Mouse (Mus musculus): Measurements from ENCODE around the gene Lrguk. TPM values are rescaled to one million over a fixed set of nuclear protein-coding genes. Genes with fewer than 3 reads are reported as not detected.

The Lrguk gene
- total and polyA plus RNA-seq, 3 experiments, result 0.12 to 1.6 TPM; not detected in 1

DNA sequence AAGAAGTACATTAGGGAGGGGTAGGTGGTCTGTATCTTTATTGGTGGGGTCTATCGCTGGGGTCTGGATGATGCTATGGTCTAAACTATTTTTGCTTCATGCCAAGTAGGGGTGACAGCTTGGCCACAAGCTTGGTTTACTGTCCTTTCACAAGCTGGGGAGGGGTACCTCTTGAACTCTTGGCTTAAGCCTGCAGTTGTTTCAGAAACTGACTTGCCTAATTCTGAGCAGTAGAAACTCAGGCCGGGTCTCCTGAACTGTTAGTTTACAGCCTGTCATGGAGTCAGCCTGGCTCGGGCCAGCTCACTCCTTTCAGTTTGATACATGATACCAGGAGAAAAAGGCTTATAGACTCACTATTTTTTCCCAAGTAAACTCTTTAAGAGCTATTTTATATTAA is 109.1 kb downstream of the Lrguk start:
- no peaks in the 10 kb centered on the region for H3K4me1 ChIP-seq (ENCODE audit: control insufficient read depth in 1 of 2, insufficient read depth in 2 of 2, low read length in 2 of 2)
- DNase-seq (ENCODE audit: low read depth, low spot score), result no peak
- TF ChIP-seq RAD21 (IDR thresholded peaks at IDR 0.05; ENCODE audit: low read depth, low read length) (no peak), POLR2AphosphoS2 (IDR thresholded peaks at IDR 0.05; ENCODE audit: low read length) (no peak), ZMIZ1 (IDR thresholded peaks at IDR 0.05; ENCODE audit: low read depth, low read length) (no peak), RCOR1 (IDR thresholded peaks at IDR 0.05; ENCODE audit: low read depth, low read length) (no peak), GABPA (IDR thresholded peaks at IDR 0.05; ENCODE audit: low read depth, low read length) (no peak), USF2 (IDR thresholded peaks at IDR 0.05; ENCODE audit: borderline replicate concordance in 1 of 2, insufficient read depth in 1 of 2, low read depth in 1 of 2, low read length in 2 of 2) (no peak), MYB (IDR thresholded peaks at IDR 0.05; ENCODE audit: low read depth, low read length) (no peak), BHLHE40 (IDR thresholded peaks at IDR 0.05; ENCODE audit: borderline replicate concordance, low read depth, low read length) (no peak), CHD2 (IDR thresholded peaks at IDR 0.05; ENCODE audit: low read length) (no peak), MAZ (IDR thresholded peaks at IDR 0.05; ENCODE audit: low read depth, low read length) (no peak)

DNA sequence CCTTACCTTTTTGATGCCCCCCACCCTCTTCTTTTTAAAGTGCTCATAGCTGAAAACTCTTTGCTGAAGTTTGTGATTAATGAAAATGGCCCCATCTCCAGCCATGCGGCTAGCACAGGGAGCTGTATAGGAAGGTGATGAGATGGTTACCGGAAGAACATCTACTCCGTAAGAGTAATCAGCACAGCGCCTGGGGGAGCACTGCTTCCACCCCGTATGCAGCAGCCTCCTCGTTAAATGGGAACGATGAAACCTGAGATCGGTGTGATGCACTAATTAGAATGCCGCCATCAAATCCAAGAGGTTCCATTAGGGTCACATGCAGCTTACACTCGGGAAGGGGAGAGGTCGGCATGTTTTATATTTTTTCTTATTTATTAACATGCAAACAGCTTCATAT is 113.7 kb downstream of the Lrguk start:
- Histone ChIP-seq H3K9ac (ENCODE audit: control insufficient read depth, low read depth, low read length, poor library complexity, severe bottlenecking) (no peak overlapping the region), H3K36me3 (ENCODE audit: control insufficient read depth in 1 of 2, insufficient read depth in 2 of 2, low read length in 2 of 2) (no peaks in the 10 kb centered on the region), H3K4me1 (ENCODE audit: control insufficient read depth in 1 of 2, insufficient read depth in 2 of 2, low read length in 2 of 2) (no peaks in the 10 kb centered on the region), H3K27me3 (ENCODE audit: control insufficient read depth in 1 of 2, insufficient read depth in 2 of 2, low read length in 2 of 2) (no peaks in the 10 kb centered on the region; a peak in 2 of 4 replicates), H3K4me3 (ENCODE audit: control insufficient read depth in 1 of 2, insufficient read depth in 1 of 2, low read depth in 2 of 2, low read length in 2 of 2) (no peak overlapping the region), H3K9me3 (replicated peaks; ENCODE audit: insufficient read depth, low read length) (no peaks in the 10 kb centered on the region), H3K27ac (ENCODE audit: control insufficient read depth, low read depth, low read length) (no peak overlapping the region), H3K79me2 (ENCODE audit: control insufficient read depth, insufficient read depth, low read length, poor library complexity) (no peaks in the 10 kb centered on the region)
- no peak for DNase-seq (ENCODE audit: low read depth, low spot score)
- TF ChIP-seq USF2 (IDR thresholded peaks at IDR 0.05; ENCODE audit: borderline replicate concordance in 1 of 2, insufficient read depth in 1 of 2, low read depth in 1 of 2, low read length in 2 of 2) (no peak), GATA1 (IDR thresholded peaks at IDR 0.05; ENCODE audit: low read depth, low read length) (no peak), E2F4 (IDR thresholded peaks at IDR 0.05; ENCODE audit: borderline replicate concordance, low read depth, low read length) (no peak), RAD21 (IDR thresholded peaks at IDR 0.05; ENCODE audit: low read depth, low read length) (no peak), ELF1 (IDR thresholded peaks at IDR 0.05; ENCODE audit: low read depth, low read length) (no peak), MAZ (IDR thresholded peaks at IDR 0.05; ENCODE audit: low read depth, low read length) (no peak), SMC3 (IDR thresholded peaks at IDR 0.05; ENCODE audit: low read depth, low read length) (no peak)

More for the DNA sequence above, 109.1 kb downstream of the Lrguk start:
- H3K36me3 ChIP-seq (ENCODE audit: control insufficient read depth in 1 of 2, insufficient read depth in 2 of 2, low read length in 2 of 2), result no peaks in the 10 kb centered on the region
- H3K27me3 ChIP-seq (ENCODE audit: control insufficient read depth in 1 of 2, insufficient read depth in 2 of 2, low read length in 2 of 2), result no peaks in the 10 kb centered on the region
- H3K9ac ChIP-seq (ENCODE audit: control insufficient read depth, low read depth, low read length, poor library complexity, severe bottlenecking), result no peak overlapping the region
- H3K4me3 ChIP-seq (ENCODE audit: control insufficient read depth in 1 of 2, insufficient read depth in 1 of 2, low read depth in 2 of 2, low read length in 2 of 2), result no peak overlapping the region
- H3K27ac ChIP-seq (ENCODE audit: control insufficient read depth, low read depth, low read length), result no peak overlapping the region
- no peaks in the 10 kb centered on the region for H3K79me2 ChIP-seq (ENCODE audit: control insufficient read depth, insufficient read depth, low read length, poor library complexity)
- no peaks in the 10 kb centered on the region for H3K9me3 ChIP-seq (replicated peaks; ENCODE audit: insufficient read depth, low read length)

DNA sequence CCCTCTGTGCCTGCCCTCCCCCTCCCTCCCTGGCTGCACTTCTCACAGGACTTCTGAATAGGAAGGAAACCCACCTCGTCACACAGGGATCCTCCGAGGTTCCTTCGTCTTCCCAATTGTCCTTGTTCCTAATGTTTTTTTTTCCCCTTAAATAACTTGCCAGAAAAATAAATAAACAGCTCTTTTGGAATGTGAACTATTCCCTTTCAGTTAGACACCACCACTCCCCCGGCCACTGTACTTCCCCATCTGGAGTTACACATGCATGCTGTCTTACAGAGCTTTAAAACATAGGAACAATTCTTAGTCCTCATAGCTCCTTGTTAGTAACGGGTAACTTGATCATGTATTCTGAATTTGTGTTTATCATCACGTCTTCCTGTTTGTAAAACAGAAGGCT is 116.8 kb downstream of the Lrguk start:
- H3K9ac ChIP-seq (ENCODE audit: control insufficient read depth, low read depth, low read length, poor library complexity, severe bottlenecking), result no peak overlapping the region
- DNase-seq (ENCODE audit: low read depth, low spot score), result no peak

More for the DNA sequence above, 116.8 kb downstream of the Lrguk start:
- H3K4me3 ChIP-seq (ENCODE audit: control insufficient read depth in 1 of 2, insufficient read depth in 1 of 2, low read depth in 2 of 2, low read length in 2 of 2), result no peak overlapping the region
- TF ChIP-seq POLR2AphosphoS2 (IDR thresholded peaks at IDR 0.05; ENCODE audit: low read length) (no peak), ZNF384 (IDR thresholded peaks at IDR 0.05; ENCODE audit: low read depth, low read length) (no peak), MEF2A (IDR thresholded peaks at IDR 0.05; ENCODE audit: extremely low read depth, insufficient replicate concordance, low read depth, low read length, poor library complexity, severe bottlenecking) (no peak), MAFK (IDR thresholded peaks at IDR 0.05; ENCODE audit: borderline replicate concordance, low read depth, low read length) (no peak), MYB (IDR thresholded peaks at IDR 0.05; ENCODE audit: low read depth, low read length) (no peak), JUND (IDR thresholded peaks at IDR 0.05; ENCODE audit: low read depth, low read length) (no peak), MXI1 (IDR thresholded peaks at IDR 0.05; ENCODE audit: low read depth, low read length) (no peak), SIN3A (IDR thresholded peaks at IDR 0.05; ENCODE audit: low read length) (no peak), GATA1 (IDR thresholded peaks at IDR 0.05; ENCODE audit: low read depth, low read length) (no peak), RCOR1 (IDR thresholded peaks at IDR 0.05; ENCODE audit: low read depth, low read length) (no peak), NELFE (IDR thresholded peaks at IDR 0.05; ENCODE audit: low read depth, low read length) (no peak), ZC3H11A (IDR thresholded peaks at IDR 0.05; ENCODE audit: low read depth, low read length) (no peak), USF1 (IDR thresholded peaks at IDR 0.05; ENCODE audit: low read depth, low read length) (no peak), TCF12 (IDR thresholded peaks at IDR 0.05; ENCODE audit: low read depth, low read length) (no peak), ZMIZ1 (IDR thresholded peaks at IDR 0.05; ENCODE audit: low read depth, low read length) (no peak), MAZ (IDR thresholded peaks at IDR 0.05; ENCODE audit: low read depth, low read length) (no peak), MAX (IDR thresholded peaks at IDR 0.05; ENCODE audit: low read length) (no peak)
- no peaks in the 10 kb centered on the region for H3K36me3 ChIP-seq (ENCODE audit: control insufficient read depth in 1 of 2, insufficient read depth in 2 of 2, low read length in 2 of 2)
- no peaks in the 10 kb centered on the region for H3K9me3 ChIP-seq (replicated peaks; ENCODE audit: insufficient read depth, low read length)
- H3K4me1 ChIP-seq (ENCODE audit: control insufficient read depth in 1 of 2, insufficient read depth in 2 of 2, low read length in 2 of 2), result no peaks in the 10 kb centered on the region
- H3K79me2 ChIP-seq (ENCODE audit: control insufficient read depth, insufficient read depth, low read length, poor library complexity), result no peaks in the 10 kb centered on the region
- H3K27ac ChIP-seq (ENCODE audit: control insufficient read depth, low read depth, low read length), result no peak overlapping the region
- H3K27me3 ChIP-seq (ENCODE audit: control insufficient read depth in 1 of 2, insufficient read depth in 2 of 2, low read length in 2 of 2), result no peaks in the 10 kb centered on the region; a peak in 2 of 4 replicates
